Mouse (Mus musculus) liver, adult 2 months (tissue): ENCODE measurements around the gene Rab3ip. TPM values are rescaled to one million over a fixed set of nuclear protein-coding genes. Genes with fewer than 3 reads are reported as not detected.

ENCODE experiments used
- DNase-seq: peaks from one replicate; pipeline ENCODE4 v3.0.0-alpha.2; 2011; ENCODE audit warnings: low read depth, low spot score; ENCODE audit errors: extremely low read depth
- H3K27ac ChIP-seq: fragments of 200-500 bp; replicated peaks from 2 replicates; pipeline ENCODE4 v1.5.1; 2012; ENCODE audit warnings: low read depth, mild to moderate bottlenecking, control low read depth, inconsistent platforms, low read length; ENCODE audit not compliant: insufficient read depth
- H3K27me3 ChIP-seq: fragments of 200-500 bp; 2 replicates; pipeline ENCODE4 v1.6.1; 2012; ENCODE audit warnings: mild to moderate bottlenecking, moderate library complexity, low read length, inconsistent platforms; ENCODE audit not compliant: control insufficient read depth, insufficient read depth
- H3K36me3 ChIP-seq: fragments of 200-500 bp; 2 replicates; pipeline ENCODE4 v1.6.1; 2012; ENCODE audit warnings: low read length, inconsistent platforms; ENCODE audit not compliant: control insufficient read depth, insufficient read depth
- H3K4me1 ChIP-seq: fragments of 200-500 bp; 2 replicates; pipeline ENCODE4 v1.6.1; 2011; ENCODE audit warnings: low read length; ENCODE audit not compliant: control insufficient read depth, insufficient read depth
- H3K4me3 ChIP-seq: fragments of 200-500 bp; 2 replicates; pipeline ENCODE4 v1.5.1; 2011; ENCODE audit warnings: low read depth, mild to moderate bottlenecking, control low read depth, low read length, moderate library complexity; ENCODE audit not compliant: insufficient read depth
- H3K79me2 ChIP-seq: fragments of 200-500 bp; 2 replicates; pipeline ENCODE4 v1.6.1; 2012; ENCODE audit warnings: inconsistent platforms, mild to moderate bottlenecking, low read length, moderate library complexity; ENCODE audit not compliant: control insufficient read depth, insufficient read depth
- H3K9ac ChIP-seq: fragments of 200-500 bp; 2 replicates; pipeline ENCODE4 v1.6.1; 2012; ENCODE audit warnings: low read depth, mild to moderate bottlenecking, control low read depth, inconsistent platforms, low read length
- CTCF ChIP-seq: fragments of 200-500 bp; IDR thresholded peaks from 2 replicates; pipeline ENCODE4 v1.5.1; 2011; ENCODE audit warnings: low read depth, low read length, control low read depth
- POLR2A ChIP-seq: fragments of 200-500 bp; IDR thresholded peaks from 2 replicates; pipeline ENCODE4 v1.6.1; 2011; ENCODE audit warnings: low read length, control low read depth; ENCODE audit not compliant: insufficient read depth; ENCODE audit errors: extremely low read depth
- WGBS: fragments of 180-500 bp; shearing (Covaris S2); methylation state at CpG from one replicate; pipeline ENCODE4 v1.1.7; 2018; 5-methylcytosine and 5-hydroxymethylcytosine counted together
- polyA plus RNA-seq: library from polyadenylated mRNA; depleted of rRNA; stranded (reverse); fragments of >200 nt; gene quantifications from 2 replicates; pipeline ENCODE4 v1.2.3, GENCODE M21; 2012; rRNA removed
- total RNA-seq: library from RNA; depleted of rRNA; stranded (reverse); fragments of >200 nt; gene quantifications from 2 replicates; pipeline ENCODE4 v1.2.3, GENCODE M21; 2014; rRNA removed

Rab3ip gene
- total RNA-seq (23.9 and 25.9 TPM in 2 replicates), polyA plus RNA-seq (57.7 and 66.5 TPM in 2 replicates)

DNA sequence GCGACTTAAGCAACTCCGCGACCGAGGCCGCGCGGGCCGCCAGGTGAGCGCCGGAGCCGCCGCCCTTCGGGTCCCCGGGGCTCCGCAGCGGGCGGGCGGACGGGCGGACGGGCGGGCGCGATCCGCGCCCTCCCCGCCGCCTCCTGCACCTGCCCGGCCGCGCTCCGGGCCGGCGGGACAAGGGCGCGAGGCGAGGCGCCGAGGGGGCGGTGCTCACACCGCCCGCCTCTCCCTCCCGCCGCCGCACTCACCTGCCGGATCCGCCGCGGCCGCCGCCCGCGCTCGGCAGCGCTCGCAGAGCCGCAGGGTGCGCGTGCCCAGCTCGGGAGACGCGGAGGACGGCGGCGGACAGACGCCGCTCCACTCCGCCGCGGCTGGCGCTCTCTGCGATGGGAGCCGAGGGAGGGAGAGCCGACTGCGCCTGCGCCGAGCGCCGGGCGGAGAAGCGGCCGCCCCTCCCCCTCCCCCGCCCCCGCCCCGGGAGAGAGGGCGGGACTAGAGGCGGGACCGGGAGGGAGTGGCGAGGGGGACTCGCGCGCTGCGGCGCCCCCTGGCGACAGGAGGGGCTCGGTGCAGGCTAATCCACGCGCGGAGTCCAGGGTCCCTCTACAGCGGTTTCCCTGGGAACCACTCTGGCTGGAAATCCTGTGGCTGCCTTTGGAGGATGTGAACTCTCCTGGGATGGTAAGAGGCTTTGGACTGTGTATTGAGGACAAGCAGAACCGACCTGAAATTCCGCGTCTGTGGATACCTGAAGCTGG, at the start of gene Rab3ip:
TSS of gene Rab3ip (minus strand) at position 761 of the 761 bp plus-strand sequence.
- Histone ChIP-seq H3K79me2 (peaks cover 18% of the 10 kb centered on the region), H3K27ac (peak within 1 kb of the TSS; percentile 66), H3K4me1 (peaks cover 10% of the 10 kb centered on the region), H3K36me3 (no peaks in the 10 kb centered on the region), H3K9ac (peak within 1 kb of the TSS; percentile 93), H3K27me3 (no peaks in the 10 kb centered on the region), H3K4me3 (peak within 1 kb of the TSS; percentile 91)
- WGBS, result 2% methylated on average over 81 of the region's 103 CpGs
- TF ChIP-seq CTCF, result peak; percentile 89
- peak; percentile 86 for TF ChIP-seq POLR2A
- peak; percentile 43 for DNase-seq

DNA sequence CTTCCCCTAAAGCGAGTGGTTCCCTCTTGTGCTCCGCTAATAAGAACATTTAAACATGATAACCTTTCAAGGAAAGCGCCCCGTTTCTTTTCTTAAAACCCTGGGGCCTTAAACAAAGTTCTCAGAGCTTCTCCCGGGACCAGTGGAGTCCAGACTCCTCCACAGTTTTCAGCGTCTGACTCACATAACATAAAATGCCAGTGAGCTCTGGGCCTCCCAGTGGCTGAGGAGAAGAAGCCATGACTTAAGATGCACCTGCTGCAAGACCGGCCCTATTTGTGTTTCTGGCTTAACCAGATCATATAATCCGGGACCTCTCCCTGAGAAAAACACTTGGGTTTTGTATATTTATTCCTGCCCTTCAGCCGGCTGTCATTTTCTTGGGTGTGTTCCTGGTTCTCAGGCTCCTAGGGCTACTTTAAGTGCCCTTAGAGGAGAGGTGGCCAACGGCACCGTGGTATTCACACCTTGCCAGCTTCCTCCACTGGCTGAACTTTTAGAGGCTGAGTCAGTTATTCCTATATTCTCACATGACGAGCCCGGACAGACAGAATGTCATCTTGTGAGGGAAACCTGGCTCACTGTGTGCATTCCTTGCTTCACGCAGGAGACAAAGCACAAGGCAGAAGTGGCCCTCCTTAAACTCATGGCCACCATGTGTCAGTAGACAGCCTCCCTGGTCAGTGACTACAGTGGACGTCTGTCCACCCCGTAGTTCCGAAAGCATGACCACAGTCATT, 48.3 kb upstream of the Rab3ip start:
- H3K4me3 ChIP-seq, result no peak overlapping the region
- no peak for TF ChIP-seq CTCF
- no peak for TF ChIP-seq POLR2A
- H3K4me1 ChIP-seq, result peaks cover 5% of the 10 kb centered on the region; the same call in 1 of the 2 replicates
- no peaks in the 10 kb centered on the region for H3K27me3 ChIP-seq
- no peak overlapping the region for H3K27ac ChIP-seq
- H3K79me2 ChIP-seq, result no peaks in the 10 kb centered on the region
- WGBS, result 91% methylated on average over 17 of the region's 17 CpGs
- H3K36me3 ChIP-seq, result no peaks in the 10 kb centered on the region
- no peak overlapping the region for H3K9ac ChIP-seq
- no peak for DNase-seq

DNA sequence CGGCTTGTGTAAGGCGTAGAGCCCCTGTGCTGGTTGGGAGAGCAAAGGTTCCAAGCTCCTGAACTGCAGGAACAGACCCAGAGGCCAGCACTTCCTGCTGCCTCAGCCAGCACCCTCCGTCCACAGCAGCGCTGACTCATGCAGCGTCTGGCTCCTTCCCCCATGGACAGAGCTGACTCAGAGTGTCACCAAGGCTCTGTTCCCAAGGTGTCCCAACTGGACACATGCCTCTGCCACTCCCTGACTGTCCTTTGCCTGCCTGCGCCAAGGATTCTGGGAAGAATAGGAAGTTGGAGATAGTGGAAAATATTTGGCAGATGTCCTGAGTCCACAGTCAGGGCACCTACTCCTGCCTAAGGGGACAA, 45.6 kb upstream of the Rab3ip start:
- peak; percentile 62 for DNase-seq
- Histone ChIP-seq H3K9ac (no peak overlapping the region), H3K4me3 (no peak overlapping the region), H3K27me3 (no peaks in the 10 kb centered on the region), H3K36me3 (no peaks in the 10 kb centered on the region), H3K27ac (no peak overlapping the region), H3K79me2 (no peaks in the 10 kb centered on the region), H3K4me1 (peaks cover 5% of the 10 kb centered on the region; the same call in 1 of the 2 replicates)
- TF ChIP-seq POLR2A, result no peak
- WGBS, result 27% methylated on average over 6 of the region's 6 CpGs

DNA sequence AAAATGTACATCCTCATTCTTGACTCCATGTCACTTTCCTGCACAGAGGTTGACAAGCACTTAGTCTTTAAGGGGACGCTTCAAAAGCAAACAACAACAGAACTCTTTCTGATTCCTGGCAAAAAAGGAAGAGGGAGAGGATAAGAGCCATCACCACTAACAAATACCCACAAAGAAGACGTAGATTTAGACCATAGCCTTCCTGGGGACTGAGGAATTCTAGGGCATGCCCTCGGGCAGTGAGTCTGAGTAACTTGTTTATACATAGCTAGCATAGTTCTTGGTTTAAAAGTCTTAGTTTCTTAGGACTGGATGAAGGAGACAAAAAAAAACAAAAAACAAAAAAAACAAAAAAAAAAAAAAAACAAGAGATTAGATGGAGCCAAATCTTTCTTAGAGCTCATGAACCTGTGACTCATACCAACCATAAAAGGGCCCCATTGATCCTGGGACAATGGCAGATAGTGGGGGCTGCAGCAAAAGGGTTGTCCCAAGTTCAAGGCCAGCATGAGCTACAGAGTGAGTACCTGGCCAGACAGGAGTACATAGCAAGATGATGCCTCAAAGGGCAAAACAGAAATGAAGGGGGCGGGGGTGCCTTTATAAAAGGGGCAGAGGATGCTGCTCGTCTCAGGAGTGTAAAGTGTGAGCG, 45.1 kb upstream of the Rab3ip start:
- Histone ChIP-seq H3K36me3 (no peaks in the 10 kb centered on the region), H3K4me3 (no peak overlapping the region), H3K9ac (no peak overlapping the region), H3K27ac (no peak overlapping the region), H3K27me3 (no peaks in the 10 kb centered on the region), H3K79me2 (no peaks in the 10 kb centered on the region), H3K4me1 (peaks cover 5% of the 10 kb centered on the region; the same call in 1 of the 2 replicates)
- 67% methylated on average over 6 of the region's 6 CpGs for WGBS
- TF ChIP-seq CTCF (no peak), POLR2A (no peak)
- DNase-seq, result no peak

DNA sequence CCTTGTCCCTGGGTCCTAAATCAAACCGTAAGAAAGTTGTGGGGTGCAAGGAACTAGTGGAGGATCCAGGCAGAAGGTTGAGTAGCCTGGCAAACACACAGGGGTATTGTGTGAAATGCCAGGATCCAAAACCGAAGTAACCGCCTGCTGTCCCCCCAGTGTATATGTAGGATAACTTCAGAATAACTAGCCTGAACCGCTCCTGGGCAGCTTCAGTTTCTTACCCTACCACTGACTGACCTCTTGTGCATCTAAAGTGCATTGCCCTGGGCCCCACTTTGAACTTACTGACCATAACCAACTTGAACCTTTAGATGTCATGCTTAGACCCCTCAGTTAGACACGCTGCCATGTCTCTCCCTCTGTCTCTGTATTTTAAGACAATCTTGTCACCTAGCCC, 44.6 kb upstream of the Rab3ip start:
- Histone ChIP-seq H3K36me3 (no peaks in the 10 kb centered on the region), H3K27ac (no peak overlapping the region), H3K4me1 (peaks cover 5% of the 10 kb centered on the region; the same call in 1 of the 2 replicates), H3K79me2 (no peaks in the 10 kb centered on the region), H3K9ac (no peak overlapping the region), H3K27me3 (no peaks in the 10 kb centered on the region), H3K4me3 (no peak overlapping the region)
- WGBS, result 92% methylated on average over 5 of the region's 5 CpGs
- DNase-seq, result no peak
- TF ChIP-seq POLR2A (no peak), CTCF (no peak)
